ENCODE assay signal across 10 mouse cellular contexts in the genomic region with DNA sequence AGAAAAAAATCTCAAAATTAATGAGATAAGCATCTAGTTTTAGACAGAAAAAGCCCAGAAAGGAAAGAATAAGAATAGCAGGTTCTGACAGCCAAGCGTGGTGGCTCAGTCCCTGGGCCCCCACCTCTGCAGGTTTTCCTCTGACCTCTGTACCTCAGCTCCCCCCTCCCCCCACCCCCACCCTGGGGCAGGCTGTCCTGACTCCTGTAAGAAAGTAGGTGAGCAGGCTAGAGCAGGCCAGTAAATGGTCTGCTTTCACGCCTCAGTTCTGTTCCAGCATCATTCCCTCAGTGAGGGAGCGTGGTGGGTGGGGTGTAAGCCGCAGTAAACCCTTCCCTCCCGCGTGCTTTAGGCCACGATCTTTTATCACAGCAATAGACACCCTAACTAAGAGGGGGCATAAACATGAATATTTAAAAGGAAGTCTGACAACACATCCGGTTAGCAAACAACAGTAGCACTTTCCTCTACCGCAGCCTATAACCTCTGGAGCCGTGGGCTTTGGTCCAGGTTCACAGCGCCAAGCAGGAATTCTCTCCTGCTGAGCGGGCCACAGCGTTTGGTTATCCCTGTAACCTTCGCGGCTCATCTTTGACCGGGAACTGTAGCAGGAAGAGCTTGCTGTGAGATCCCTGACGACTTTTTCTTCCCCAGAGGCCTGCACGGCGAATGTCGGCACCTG. TPM values are rescaled to one million over a fixed set of nuclear protein-coding genes. Genes with fewer than 3 reads are reported as not detected.
A peak's percentile ranks its signal among the peaks of the same experiment; 100 is the strongest.
DNase-seq lines count a peak whose midpoint lies in the region; ATAC-seq and TF ChIP-seq lines count a peak whose summit lies in the region.
"Had no signal": no experiment of that assay in that cellular context is flagged by ENCODE, and none has a peak within 500 bp of the region (broad histone marks: within the 10 kb centered on the region; RNA-seq: fewer than 3 reads in every experiment).

No protein-coding gene starts in this region.

- ATAC-seq in intestine, embryonic 15.5 days: peak; percentile 77
- ATAC-seq in liver, embryonic 15.5 days (ENCODE audit: insufficient read depth): no peak

- 64% methylated on average over 20 of the region's 20 CpGs for WGBS in bone marrow, adult 2 months
- WGBS in intestine, embryonic 15.5 days: 31% methylated on average over 20 of the region's 20 CpGs
- 48% methylated on average over 20 of the region's 20 CpGs for WGBS in liver, embryonic 15.5 days (ENCODE audit: insufficient replicate concordance)

- peak overlapping the region; percentile 3; the same call in 1 of the 2 replicates for H3K27ac ChIP-seq in bone marrow, adult 2 months (ENCODE audit: control insufficient read depth, insufficient read depth, low read depth, low read length, poor library complexity)
- peak overlapping the region; percentile 56 for H3K27ac ChIP-seq in intestine, embryonic 15.5 days
- peak overlapping the region; percentile 64 for H3K27ac ChIP-seq in liver, embryonic 15.5 days (replicated peaks)

- no peaks in the 10 kb centered on the region for H3K9me3 ChIP-seq in intestine, embryonic 15.5 days
- H3K9me3 ChIP-seq in liver, embryonic 15.5 days (replicated peaks): no peaks in the 10 kb centered on the region
- H3K9me3 ChIP-seq: G1E had no signal

- no peaks in the 10 kb centered on the region; the same call in none of the 2 replicates for H3K4me1 ChIP-seq in bone marrow, adult 2 months (ENCODE audit: control insufficient read depth, insufficient read depth, low read length)
- H3K4me1 ChIP-seq in intestine, embryonic 15.5 days (replicated peaks): peaks cover 24% of the 10 kb centered on the region
- H3K4me1 ChIP-seq in liver, embryonic 15.5 days (replicated peaks): peaks cover 12% of the 10 kb centered on the region

- H3K36me3 ChIP-seq in intestine, embryonic 15.5 days: no peaks in the 10 kb centered on the region
- no peaks in the 10 kb centered on the region for H3K36me3 ChIP-seq in liver, embryonic 15.5 days (replicated peaks)
- H3K36me3 ChIP-seq: G1E had no signal

- DNase-seq in kidney, adult 11 months: peak; percentile 36
- DNase-seq in kidney, adult 8-10 months: no peak
- no peak for DNase-seq in cerebellum, postnatal 36 days
- DNase-seq in adrenal gland, postnatal 25 days: no peak
- DNase-seq in cerebellum, adult 8-10 months: no peak

- 0 out of 2 replicates have a peak overlapping the region, but pooled peaks have one; percentile 3 for H3K9ac ChIP-seq in intestine, embryonic 15.5 days
- H3K9ac ChIP-seq in liver, embryonic 15.5 days: no peak overlapping the region

- TF ChIP-seq POLR2A in bone marrow, adult 2 months (IDR thresholded peaks at IDR 0.05; ENCODE audit: borderline replicate concordance, control insufficient read depth, low read depth, low read length): no peak

- H3K4me2 ChIP-seq in intestine, embryonic 15.5 days (replicated peaks): peak overlapping the region; percentile 49
- H3K4me2 ChIP-seq in liver, embryonic 15.5 days: peak overlapping the region; percentile 29; the same call in 1 of the 2 replicates

- no peaks in the 10 kb centered on the region for H3K27me3 ChIP-seq in intestine, embryonic 15.5 days (replicated peaks)
- no peaks in the 10 kb centered on the region for H3K27me3 ChIP-seq in liver, embryonic 15.5 days

- no peak for TF ChIP-seq CTCF in bone marrow, adult 2 months (IDR thresholded peaks at IDR 0.05; ENCODE audit: control insufficient read depth, insufficient read depth, low read length)

- no peak overlapping the region for H3K4me3 ChIP-seq in bone marrow, adult 2 months (replicated peaks; ENCODE audit: control insufficient read depth, low read depth, low read length)
- no peak overlapping the region for H3K4me3 ChIP-seq in intestine, embryonic 15.5 days (replicated peaks)
- H3K4me3 ChIP-seq in liver, embryonic 15.5 days (replicated peaks): no peak overlapping the region

RNA-seq across cellular contexts. Expression of a gene that starts 24.8 kb away (rescaled TPM):
- polyA plus RNA-seq in bone marrow, adult 2 months (2011; ENCODE audit: insufficient read depth, insufficient read length, low replicate concordance, missing spikeins): 73.9 and 121 TPM in 2 replicates
- 410 and 432 TPM in 2 replicates for polyA plus RNA-seq in intestine, embryonic 15.5 days (2015; fragmentation: Nextera tagmentation; extraction: Ambion mirVana)
- 198 and 203 TPM in 2 replicates for polyA plus RNA-seq in liver, embryonic 15.5 days (2015; fragmentation: Nextera tagmentation; extraction: Ambion mirVana)
- 284 and 290 TPM in 2 replicates for total RNA-seq in adrenal gland, postnatal 25 days (2021)

RNA-seq across cellular contexts. Expression of a gene that starts 24.9 kb away (rescaled TPM):
- not detected in 2 replicates for polyA plus RNA-seq in bone marrow, adult 2 months (2011; ENCODE audit: insufficient read depth, insufficient read length, low replicate concordance, missing spikeins)
- polyA plus RNA-seq in intestine, embryonic 15.5 days (2015; fragmentation: Nextera tagmentation; extraction: Ambion mirVana): 1.5 and 1.7 TPM in 2 replicates
- polyA plus RNA-seq in liver, embryonic 15.5 days (2015; fragmentation: Nextera tagmentation; extraction: Ambion mirVana): 0.13 and 0.23 TPM in 2 replicates
- total RNA-seq in adrenal gland, postnatal 25 days (2021): 0.15 TPM in 1 of 2 replicates, not detected in the other
- total RNA-seq: hematopoietic stem cell, adult 5-6 weeks had no signal

RNA-seq across cellular contexts. Expression of a gene that starts 35.7 kb away (rescaled TPM):
- 7.3 and 14.7 TPM in 2 replicates for polyA plus RNA-seq in bone marrow, adult 2 months (2011; ENCODE audit: insufficient read depth, insufficient read length, low replicate concordance, missing spikeins)
- 27.8 and 28.1 TPM in 2 replicates for polyA plus RNA-seq in intestine, embryonic 15.5 days (2015; fragmentation: Nextera tagmentation; extraction: Ambion mirVana)
- 40.1 and 41.3 TPM in 2 replicates for polyA plus RNA-seq in liver, embryonic 15.5 days (2015; fragmentation: Nextera tagmentation; extraction: Ambion mirVana)
- total RNA-seq in adrenal gland, postnatal 25 days (2021): 23.4 and 32.5 TPM in 2 replicates
- polyA plus RNA-seq: G1E had no signal

Comparison
In these comparisons a context has a peak if more than half of its experiments do, and no peak if none do; other contexts are left out.
1. H3K27ac ChIP-seq: peak in every context shown above with its lines; median percentile 64 in liver, embryonic 15.5 days; 56 in intestine, embryonic 15.5 days; 3 in bone marrow, adult 2 months.